Mouse (Mus musculus) gastrocnemius, postnatal 25 days (tissue): ENCODE data around the gene Il6st. TPM values are rescaled to one million over a fixed set of nuclear protein-coding genes. Genes with fewer than 3 reads are reported as not detected.
"Not testable (repeated sequence)": the region's sequence is repeated elsewhere in the genome, so short reads cannot be mapped to it uniquely, and the experiment has no call there.

Experiments
- DNase-seq: peaks from one replicate; pipeline ENCODE4 v3.0.0; 2022
- long read RNA-seq, 2 experiments: library from polyadenylated mRNA; stranded (forward); transcript quantifications; one replicate each; pipeline ENCODE4 v2.0.0; 2021
- total RNA-seq, 2 experiments: library from RNA; stranded (reverse); gene quantifications; 1 replicate in 1 of 2; 2 replicates in 1 of 2; pipeline ENCODE4 v1.2.3; 2021

The Il6st gene
- total RNA-seq = 100 to 1,000 TPM; 131 to 142 TPM
- long read RNA-seq, experiment 1, full-length matches to known transcripts = 7 of 14 reads
- long read RNA-seq, experiment 1, partial matches to known transcripts = 0 of 14 reads
- long read RNA-seq, experiment 1, other reads (novel, unspliced or antisense) = 7 of 14 reads
- long read RNA-seq, experiment 2, full-length matches to known transcripts = 19 of 40 reads
- long read RNA-seq, experiment 2, partial matches to known transcripts = 3 of 40 reads
- long read RNA-seq, experiment 2, other reads (novel, unspliced or antisense) = 18 of 40 reads

DNA sequence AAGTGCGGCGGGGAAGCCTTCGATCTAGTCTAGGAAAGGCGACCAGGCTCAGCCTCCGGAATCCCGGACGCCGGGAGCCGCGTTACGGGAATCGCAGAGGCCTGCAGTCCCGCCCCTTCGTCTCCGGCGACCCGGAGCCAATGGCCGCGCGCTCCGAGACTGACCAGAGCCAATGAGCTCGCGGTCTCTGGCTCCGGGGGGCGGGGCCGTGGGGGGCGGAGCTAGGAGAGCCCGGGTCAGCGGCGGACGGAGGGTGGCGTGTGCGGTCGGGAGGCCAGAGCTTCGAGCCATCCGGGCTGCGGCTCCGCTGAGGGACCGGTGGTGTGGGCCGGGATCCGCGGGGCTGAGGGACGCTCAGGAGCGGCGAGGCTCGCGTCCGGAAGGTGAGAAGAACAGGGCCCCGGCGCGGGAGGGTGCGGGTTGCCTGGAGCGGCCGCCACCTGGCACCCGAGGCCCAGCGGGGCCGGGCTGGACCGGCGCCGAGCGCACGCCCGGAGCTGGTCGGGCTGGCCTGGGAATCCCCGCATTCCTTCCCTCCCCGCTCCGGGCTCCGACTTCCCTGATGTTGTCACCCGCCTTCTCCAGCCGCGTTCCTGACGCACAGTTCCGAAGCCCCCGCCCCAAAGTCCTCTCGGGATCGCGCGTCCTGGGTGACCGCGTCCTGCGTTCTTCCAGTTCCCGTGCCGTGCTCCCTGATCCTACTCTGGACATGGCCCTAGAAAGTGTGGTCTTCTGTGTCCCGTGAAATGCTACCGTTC, at the start of gene Il6st:
Il6st (plus strand) TSS at position 203 of the 758 bp plus-strand sequence.
- peak; percentile 98 for DNase-seq

DNA sequence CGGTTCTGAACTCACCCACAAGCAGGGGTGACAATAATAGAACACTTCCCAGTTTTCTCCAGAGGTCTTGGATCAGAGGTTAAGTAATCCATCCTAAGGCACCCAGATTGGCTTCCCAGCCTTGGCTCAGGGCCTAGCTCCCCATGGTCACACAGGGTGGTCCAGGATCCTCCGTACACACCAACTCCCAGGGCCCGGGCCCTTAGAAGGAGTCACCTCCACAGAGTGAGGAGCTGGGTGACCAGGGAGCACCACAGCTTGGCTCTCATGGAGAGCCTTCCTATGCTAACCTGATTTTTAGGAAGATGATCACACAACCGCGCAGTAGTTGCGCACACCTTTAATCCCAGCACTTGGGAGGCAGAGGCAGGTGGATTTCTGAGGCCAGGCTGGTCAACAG, 48.0 kb upstream of the Il6st start:
- peak; percentile 3 for DNase-seq

DNA sequence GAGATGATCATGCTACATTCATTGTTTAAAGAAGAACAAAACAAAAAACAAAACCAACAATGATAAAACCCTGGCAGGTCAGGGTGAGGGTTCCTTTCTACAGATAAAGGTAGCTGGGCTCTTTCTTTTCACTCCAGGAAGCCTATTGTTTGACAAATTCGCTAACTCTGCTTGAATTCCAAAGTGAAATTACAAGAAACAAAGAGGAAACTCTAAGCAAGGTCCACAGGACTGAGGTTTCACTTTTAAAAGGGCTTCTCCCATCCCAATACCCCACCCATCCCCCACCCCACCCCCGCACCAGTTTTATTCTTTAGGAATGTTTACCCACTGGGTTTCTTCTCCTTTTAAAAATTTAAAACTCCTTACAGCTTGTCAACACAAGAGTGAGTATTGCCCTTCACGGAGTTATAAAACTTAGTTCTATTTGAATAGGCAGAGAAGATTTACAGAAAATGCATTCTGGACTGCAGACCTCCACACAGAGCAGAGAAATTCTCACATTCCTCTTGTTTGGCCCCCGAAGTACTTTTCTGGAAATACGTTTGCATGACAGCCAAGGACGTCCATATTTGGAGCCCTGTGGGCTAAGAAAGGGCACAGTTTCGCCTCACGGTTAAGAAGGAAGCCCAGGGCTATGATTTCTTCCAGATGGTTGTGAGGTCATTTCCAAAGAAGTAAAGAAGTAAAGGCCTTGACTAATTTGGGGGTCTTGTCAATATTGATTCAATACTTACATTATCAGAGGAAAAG, 47.3 kb upstream of the Il6st start:
- peak; percentile 4 for DNase-seq

DNA sequence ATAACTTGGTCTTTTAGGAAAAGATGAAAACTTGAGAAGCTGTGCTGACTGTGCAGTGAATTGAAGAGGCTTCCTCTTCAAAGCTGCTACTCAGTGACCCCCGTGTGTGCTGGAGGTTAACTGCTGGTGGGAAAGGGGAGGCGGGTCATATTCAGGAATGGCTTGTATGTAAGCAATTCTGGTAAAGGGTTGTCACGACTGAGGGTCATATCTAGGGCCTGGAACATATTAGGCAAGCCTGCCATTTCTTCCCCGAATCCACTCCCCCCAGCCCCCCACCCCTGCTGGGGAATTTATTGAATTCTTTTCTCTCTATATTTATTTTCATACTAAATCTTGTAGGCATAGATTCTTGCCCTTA, 46.7 kb upstream of the Il6st start:
- no peak for DNase-seq

DNA sequence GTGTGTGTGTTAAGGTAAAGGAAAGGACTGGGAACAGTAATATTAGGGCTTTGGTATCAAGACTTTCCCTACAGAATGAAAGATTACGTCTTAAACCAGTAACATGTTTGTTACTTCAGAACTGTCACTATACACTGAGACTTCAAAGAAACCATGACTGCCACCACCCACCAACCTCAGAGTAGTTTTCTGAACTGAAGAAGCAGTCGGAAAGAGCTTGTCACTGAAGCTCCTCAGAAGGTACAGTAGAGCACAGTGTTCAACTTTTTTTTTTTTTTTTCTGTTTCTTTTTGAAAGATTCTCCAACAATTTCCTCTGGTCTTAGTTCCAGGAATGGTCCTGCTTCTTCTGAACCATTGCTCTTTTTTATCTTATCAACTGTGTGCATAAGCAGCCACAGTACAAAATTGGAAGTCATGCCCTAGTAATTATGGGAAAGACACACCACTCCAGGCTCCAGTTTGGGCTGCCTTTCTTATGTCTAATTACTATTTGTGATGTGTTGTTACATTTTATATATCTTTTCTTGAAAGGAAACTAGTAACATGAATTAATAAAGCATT, 45.9 kb upstream of the Il6st start:
- no peak for DNase-seq

DNA sequence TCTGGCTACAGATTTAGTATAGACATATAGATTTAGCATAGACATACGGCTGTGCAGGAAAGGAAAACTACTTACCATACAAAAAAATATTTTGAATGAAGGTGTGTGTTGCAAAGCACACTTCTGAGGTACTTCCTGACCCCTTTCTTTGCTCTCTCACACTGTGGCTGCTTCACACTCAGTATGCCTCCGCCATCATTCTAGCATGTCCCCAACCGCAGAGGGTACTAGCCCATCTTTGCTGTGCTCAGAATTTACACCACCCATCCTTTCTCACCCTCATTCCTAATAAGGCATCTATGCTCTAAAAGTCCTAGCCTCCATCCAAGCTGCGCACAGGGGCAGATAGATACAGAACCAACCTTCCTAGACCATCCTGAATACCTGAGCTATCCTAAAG, 45.3 kb upstream of the Il6st start:
- no peak for DNase-seq

DNA sequence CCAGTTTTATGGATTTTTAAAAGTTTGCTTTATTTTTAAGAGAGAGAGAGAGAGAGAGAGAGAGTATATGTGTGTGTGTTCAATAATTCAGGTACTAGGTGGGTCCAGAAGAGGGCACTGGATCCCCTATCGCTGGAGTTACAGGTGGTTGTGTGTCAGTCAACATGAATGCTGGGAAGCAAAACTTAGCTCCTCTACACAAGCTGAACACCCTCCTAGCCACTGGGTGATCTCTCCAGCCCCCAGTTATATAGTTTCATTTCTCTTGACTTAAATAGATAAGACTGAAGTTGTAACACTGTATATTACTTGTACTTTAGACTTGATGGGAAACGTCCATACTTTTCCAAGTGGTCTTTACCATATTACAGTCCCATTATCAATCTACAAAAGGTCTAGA, 39.7 kb upstream of the Il6st start:
- no peak for DNase-seq

DNA sequence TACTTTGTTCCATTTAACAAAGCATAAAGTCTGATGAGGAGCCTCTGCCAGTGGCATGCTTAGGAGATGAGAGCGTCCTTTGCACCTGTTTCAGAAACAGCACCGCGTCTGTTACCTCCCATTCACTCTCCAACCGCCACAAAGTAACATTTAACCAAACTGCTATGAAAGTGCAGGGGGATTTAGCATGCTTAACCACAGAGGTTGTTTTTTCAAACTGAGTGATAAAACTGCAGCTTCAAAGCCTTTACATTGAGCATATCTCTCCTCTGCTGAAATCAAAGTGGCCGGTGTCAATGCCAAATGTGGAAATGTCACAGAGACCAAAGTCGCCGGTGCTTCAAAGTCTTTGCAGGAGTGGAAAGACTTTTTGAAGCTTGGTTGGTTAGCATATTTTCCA, 39.2 kb upstream of the Il6st start:
- no peak for DNase-seq

DNA sequence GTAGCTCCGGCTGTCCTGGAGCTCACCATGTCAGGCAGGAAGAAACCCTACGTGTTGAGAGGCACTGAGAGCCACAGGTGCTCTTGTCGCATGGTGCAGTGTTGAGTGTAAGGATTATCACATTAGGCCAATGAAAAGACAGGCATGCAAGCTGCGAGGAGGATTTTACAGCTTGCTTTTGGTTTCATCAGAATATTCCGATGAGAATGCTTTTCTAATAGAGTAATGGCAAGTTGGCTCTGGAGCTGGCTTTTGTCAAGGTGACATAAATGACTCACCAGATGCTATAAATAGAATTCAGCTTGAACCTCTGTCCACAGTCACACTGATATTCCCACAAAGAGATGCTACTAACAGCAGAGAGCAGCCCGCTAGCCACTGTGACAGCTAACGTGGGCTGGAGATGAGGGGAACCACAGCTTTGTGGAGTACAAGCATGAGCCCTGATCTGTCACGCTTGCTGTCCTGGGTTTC, 38.7 kb upstream of the Il6st start:
- no peak for DNase-seq

DNA sequence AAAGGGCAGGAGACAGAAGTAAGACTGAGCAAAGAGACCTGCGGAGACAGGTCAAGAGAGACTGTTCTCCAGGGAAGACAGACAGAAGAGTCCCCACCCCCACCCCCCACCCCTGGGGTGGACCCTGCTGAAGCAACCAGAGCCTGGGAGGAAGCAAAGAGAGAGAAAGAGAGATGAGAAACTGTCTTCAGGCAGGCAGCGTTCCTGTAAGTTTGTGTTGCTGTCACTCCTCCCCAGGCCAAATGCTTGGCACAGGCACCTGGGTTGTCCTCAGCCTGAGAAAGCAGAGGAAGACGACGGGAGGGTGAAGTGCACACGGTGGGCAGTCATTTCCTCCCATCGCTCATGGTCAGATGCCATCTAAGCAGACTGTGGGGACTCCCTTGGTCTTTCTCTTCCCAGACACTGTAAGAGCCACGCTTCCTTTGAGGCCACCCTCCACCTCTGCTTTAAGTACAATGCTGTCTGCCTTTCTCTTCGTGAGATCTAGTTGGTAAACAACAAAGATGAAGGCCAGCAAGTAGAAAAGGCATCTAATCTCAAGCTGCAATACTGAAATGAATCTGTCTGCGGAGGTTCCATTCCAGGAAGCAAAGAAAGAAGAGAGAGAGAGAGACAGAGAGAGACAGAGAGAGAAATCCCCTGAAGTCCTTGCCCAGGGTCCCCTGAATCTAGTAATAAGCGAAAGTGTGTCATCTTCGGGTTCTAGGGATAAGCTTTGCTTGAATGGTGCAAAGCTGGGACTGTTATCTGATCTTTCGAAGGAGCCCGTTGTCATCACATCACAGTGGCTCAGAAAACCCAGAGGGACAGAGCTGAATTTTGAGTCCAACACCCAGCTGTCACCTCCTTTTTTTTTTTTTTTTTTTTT, 37.4 kb upstream of the Il6st start:
- no peak for DNase-seq

DNA sequence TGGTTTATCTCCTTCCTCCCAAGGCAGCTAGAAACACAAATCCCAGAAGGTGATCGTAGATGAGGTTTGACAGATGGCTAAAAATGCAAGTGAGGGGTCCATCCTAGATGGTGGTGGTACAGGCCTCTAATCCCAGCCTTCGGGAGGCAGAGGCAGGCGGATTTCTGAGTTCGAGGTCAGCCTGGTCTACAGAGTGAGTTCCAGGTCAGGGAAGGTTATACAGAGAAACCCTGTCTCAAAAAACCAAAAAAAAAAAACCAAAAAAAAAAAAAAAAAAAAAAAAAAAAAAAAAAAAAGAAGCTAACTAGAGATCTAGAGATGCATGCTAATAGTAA, 36.8 kb upstream of the Il6st start:
- DNase-seq = not testable (repeated sequence)

DNA sequence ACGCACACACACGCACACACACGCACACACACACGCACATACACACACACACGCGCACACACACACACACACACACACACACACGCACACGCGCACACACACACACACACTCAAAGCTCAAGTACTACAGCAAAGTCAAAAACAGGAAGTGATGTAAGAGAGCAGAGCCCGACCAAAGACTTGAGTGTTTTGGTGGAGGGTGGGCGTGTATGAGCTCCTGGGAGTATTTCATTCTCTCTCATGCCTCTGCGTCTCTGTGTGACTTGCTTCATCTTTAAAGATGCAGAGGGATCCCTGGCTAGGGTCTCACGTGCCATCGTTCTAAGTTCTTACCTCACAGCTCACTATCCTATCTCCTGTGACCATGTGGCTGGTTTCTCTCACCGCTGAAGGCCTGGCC, 36.3 kb upstream of the Il6st start:
- no peak for DNase-seq

DNA sequence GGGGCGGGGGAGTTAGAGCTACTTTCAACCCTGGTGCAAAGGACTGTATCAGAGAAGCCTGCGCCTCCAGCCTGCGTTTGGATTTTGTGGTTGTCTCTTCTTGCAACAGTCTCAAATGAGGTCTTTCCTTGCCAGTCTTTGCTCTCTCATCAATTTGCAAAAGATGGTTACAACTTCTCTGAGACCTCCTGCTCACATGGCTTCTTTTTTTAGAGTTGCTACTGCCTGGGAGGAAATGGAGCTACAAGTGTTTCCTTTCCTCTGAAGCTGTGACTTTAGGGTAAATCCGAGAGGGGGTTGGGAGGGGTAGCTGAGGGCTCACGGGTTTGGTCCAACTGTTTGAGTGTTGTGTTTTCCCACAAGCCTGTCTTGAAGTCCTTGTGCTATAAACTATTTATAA, 30.6 kb upstream of the Il6st start:
- no peak for DNase-seq

DNA sequence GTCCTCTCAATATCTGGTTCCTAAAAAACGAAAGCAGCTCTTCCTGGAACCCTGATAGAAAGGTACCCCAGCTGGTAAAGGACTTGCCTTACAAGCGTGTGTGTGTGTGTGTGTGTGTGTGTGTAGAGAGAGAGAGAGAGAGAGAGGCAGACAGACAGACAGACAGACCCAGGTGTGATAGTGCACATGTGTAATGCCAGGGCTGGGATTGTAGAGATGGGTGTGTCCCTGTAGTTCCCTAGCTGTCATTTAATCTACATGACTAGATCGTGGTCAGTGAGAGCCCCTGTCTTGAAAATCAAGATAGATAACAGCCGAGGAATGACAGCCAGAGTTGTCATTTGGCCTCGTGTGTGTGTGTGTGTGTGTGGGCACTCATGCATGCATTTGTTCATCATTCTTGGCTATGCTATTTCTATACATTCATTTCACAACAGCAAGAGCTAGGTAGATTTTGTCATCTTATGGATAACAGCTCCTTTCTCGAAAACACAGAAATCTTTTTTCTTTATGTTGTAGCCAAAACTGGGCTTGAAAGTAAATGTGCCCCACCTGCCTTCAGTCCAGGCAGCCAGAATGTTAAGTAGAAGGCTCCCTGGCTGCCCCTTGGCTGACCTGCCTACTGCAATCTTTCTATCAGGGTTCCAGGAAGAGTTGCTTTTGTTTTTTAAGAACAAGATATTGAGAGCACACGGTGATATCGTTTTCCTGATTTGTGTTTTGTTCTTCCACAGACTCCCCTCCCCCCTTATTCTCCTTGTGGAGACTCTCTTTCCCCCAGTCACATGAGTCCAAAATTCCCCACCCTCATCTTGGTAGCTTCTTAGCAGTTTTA, 28.4 kb upstream of the Il6st start:
- no peak for DNase-seq

DNA sequence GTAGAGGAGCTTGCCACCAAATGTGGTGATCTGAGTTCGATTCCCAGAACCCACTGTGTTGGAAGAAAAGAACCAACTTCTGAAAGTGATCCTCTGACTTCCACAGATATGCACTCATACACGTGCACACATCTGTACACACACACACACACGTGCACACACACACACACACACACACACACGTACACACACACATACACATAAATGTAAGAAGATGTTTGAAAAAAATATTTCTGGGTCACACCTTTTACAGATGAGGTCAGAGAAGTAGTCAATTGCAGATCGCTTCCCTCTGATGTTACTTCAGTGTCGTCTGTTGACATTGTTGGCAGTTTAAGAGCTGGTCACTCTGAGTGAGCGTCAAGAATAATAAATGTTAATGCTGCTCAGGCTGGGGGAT, 27.6 kb upstream of the Il6st start:
- DNase-seq = no peak

DNA sequence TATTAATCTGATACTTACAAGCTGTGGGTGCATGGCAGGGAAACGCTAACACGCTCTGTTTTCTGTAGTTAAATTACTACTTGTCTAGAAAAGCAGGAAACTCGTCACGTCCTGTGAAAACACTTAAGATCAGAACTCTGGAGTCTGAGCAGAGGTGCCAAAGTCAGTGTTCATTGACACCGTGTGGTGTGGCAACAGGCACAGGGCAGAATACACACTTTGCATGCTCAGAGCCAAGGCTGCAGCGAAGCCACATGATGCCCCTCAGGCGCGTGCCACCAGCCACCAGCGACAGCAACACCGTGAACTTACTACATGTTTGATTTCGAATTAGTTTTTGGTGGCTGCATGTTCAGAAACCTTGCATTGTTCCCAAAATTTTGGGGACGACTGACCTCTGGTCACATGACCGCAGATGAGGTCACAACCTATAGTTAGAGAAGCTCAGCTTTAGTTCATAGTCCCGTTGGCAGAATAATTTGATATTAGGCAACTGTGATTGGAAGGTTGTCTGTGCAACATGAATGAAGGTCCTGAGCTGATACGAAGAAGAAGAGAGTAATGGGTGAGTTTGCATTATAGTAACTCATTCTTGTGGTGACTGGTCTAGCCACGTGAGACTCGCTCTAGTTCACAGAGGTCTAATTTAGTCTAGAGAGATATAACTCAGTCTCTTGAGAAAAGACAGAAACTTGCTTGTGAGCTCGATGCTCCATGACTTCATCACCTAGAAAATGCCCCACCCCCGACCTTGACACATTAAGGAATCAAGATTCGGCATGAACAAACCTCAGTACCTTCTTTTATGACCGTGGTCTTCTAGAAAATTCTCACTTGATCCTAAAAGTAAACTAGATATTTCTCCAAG, 25.6 kb upstream of the Il6st start:
- no peak for DNase-seq

DNA sequence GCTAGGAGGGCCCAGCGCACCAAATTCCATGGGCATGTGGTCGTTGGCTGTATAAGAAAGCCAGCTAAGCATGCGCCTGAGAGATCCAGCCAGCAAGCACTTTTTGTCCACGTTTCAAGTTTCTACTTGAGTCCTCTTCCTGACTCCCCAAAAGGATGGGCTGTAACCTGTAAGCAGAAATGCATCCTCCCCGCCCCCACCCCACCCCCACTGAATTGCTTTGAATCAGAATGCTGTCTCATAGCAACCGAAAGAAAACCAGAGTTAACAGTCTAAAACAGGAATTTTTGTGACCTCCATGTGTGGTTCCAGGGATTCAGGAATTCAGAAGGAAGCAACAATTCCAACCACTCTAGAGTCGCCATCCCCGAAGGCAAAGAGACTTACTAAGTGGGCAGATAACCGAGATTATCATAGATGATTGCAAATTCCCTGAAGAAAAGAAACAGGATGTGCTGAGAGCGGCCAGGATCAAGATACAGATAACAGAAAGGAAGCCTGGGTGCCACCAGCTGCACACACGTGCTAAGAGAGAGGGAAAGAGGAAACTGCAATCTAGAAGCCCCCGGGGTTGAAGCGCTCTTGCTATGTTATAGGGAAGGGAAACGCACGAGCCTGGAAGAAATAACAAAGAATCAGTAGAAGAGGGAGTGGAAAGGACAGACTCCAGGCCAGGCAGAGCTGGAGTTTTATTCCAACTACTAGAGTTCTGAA, 24.6 kb upstream of the Il6st start:
- DNase-seq = no peak

DNA sequence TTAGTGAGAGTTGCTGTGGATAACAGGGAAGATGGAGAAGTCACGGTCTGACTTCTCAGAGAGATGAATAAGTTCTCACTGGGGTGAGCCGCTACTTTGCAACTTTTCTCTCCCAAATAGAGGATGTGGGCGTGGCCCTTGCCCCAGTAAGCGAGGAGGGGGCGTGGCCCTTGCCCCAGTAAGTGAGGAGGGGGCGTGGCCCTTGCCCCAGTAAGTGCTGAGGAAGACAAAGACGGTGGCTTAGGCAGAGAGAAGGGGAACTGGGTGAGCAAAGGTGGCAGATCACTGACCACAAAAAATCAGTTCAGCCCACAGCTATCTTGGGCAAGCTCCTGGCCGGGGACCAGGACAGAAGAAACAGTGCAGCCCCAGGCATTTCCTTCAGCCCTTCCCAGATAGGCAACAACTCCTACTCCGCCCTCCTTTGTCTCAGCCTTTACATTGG, 23.9 kb upstream of the Il6st start:
- DNase-seq = peak; percentile 53

DNA sequence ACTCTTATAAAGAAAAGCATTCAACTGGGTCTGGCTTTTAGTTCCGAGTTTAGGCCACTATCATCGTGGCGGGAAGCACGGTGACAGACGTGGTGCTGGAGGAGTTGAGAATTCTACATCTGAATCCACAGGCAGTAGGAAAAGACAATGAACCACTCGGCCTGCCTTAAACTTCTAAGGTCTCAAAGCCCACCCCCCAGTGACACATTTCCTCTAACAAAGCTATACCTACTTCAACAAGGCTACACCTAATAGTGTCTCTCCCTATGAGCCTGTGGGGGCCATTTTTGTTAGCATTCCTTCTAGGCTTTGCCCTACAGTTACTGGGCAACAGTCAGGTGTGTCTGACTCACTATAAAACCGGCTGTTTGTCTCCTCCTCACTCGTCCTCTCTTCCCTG, 23.2 kb upstream of the Il6st start:
- no peak for DNase-seq
